Mouse (Mus musculus) heart, adult 11 months (tissue): ENCODE data around the gene Slc37a3.
"Not testable (repeated sequence)": the region's sequence is repeated elsewhere in the genome, so short reads cannot be mapped to it uniquely, and the experiment has no call there.

Experiments
- DNase-seq: peaks from one replicate; pipeline ENCODE4 v3.0.0; 2022

The Slc37a3 gene

GRCm38 (mm10) chr6:39378161-39378835 lies 823 bp upstream of the Slc37a3 start:
- not testable (repeated sequence) for DNase-seq

GRCm38 (mm10) chr6:39376775-39377174 lies 700 bp downstream of the Slc37a3 start:
- no peak for DNase-seq

GRCm38 (mm10) chr6:39373301-39373955 lies 4.0 kb downstream of the Slc37a3 start:
- no peak for DNase-seq

DNA sequence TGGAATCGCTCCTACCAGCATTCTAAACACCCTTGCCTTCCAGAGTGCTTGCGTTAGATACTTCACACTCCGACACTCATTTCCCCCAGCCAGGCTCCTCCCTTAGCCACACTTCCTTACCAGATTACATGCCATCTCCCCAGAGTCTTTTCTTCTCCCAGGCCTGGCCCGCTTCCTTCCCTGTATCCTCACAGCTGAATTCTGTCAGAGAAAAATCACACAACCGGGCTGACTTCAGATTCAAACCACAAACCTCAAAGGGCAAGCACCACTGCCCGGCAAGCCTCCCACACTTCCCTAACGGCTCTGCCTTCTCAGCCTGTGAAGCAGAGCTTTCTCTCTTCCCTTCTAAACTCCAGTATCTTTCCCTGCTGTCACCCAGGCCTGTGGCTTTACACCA lies 4.7 kb downstream of the Slc37a3 start:
- peak; percentile 99 for DNase-seq

DNA sequence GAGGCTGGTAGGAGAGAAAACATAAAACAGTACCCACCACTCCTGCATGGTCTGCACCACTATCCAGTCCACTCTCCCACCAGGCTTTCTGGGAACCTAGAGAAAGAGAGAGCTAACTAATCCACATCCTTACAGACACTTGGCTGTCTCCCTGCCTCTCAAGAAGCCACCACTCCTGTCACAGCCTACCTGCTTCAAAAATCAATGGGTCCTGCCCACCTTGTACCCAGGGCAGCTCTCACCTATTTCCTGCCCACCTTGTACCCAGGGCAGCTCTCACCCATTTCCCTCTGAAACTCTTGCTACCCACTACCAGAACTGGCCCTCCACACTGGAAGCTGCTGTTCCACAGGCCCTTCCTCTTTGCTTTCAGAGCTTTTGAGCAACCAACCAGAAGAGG lies 5.4 kb downstream of the Slc37a3 start:
- DNase-seq: peak; percentile 92

DNA sequence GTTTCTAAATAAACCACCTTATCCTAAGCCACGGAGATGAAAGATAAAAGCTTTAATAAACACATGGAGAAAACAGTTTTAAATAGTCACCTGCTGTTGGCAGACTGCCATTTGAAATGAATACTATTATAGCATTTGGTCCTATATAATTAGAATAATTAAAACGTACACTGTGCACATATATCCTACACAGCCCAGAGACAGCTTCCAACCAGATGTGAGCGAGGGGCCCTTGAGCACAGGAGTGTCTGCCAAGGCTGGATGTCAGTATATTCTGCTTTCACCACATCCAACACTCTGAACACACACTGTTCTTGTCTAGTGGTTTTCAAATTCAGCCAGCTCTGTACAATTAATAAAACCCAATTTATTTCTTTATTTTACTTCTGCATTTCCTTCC lies 7.8 kb downstream of the Slc37a3 start:
- DNase-seq: no peak

DNA sequence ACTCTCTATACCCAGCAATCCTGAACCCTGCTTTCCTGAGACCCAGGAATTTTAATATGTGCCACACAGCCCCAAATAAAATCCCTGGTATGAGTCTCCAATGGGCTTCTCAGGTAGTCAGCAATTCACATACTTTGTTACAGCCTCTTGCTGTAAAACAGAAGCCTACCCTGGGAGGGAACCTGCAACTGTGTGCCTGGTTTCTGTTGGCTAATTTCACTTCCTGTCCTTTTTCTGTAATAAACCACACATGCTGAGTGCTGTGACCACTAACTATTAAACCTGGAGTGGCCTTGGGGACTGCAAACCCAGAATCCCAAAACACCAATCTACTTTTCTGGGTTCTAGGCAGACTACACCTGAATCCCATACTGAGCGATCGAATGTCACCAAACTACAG lies 14.8 kb downstream of the Slc37a3 start:
- DNase-seq: no peak

GRCm38 (mm10) chr6:39359207-39359606 lies 18.3 kb downstream of the Slc37a3 start:
- DNase-seq: not testable (repeated sequence)

DNA sequence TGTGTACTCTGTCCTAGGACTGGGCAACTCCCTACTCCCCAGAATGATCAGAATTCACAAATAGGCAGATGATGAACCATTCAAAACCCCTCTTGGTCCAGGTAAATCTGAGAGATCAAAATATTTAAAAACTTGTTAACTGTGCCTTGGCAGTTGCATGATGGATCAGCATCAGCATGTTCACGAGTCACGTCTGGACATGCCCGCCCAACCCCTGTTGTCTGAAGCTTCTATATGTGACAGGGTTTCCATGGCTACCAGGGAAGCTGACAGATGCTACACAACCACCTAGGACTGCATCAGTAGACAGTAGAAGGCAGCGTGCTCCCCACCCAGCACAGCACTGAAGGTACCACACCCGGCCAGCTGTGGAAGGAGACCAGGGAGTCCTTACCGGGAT lies 28.5 kb downstream of the Slc37a3 start:
- DNase-seq: no peak

DNA sequence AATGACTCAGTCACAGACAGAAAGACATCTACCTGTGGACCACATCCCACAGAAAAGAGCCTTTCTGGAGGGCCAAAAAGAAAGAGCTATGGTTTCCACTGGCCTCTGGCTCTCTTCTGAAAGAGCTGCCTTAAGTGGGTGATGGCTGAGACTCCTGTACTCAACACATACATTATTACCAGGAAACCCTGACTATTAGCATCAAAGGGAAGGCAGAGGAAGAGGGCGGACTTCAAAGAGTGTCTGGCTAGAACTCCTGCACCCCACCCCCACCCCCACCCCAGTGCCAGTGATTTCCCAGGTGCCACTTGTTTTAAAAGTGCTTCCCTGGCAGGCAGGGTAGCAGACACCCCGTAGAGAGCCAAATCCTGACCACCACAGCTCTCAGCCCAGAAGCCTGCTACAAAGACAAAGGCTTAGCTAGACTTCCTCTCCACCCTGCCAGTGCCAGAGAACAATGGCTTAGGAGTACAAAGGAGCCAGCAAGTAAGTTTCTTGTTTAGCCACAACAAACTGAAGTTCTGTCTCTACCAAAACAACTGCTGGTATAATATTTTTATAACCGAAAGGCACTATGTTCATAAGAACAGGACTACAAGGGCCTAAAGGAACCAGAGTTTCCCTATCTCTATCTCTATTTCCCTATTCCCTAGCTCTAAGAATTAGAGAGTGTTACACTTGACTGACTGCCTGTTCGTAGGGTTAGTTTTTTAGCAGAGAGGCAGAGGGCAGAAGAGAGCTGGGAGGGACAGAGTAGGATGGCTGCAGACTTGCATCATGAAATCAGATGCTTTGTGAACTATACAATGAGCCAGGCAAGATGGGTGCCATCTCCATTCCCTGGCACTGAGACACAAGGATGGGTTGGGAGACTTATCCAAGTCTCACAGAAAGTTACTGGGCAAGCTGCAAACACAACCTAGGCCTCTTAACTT lies 29.3 kb downstream of the Slc37a3 start:
- DNase-seq: peak; percentile 92

DNA sequence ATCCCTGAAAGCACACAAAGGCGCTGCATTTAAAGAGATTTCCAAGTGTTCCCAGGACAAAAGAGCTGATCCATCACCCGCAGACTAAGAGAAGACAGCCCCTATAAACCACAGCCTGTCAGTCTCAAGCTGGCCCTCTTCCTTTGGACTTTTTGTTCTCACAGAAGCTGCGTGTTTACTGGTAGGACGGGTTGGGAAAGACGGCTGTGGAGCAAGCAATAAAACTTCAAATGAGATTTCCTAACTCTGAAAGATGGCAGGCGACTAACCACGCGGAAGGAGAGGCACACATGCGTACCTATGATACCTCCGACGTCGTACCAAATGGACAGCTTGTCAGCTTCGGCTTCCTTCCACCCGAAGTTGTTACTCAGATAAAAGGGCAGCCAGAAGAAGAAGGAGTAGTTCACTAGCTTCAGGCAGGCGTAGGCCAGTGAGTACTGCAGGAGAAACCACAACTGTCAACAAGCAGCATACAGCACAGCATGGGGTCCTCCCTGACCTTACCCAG lies 30.4 kb downstream of the Slc37a3 start:
- DNase-seq: no peak

GRCm38 (mm10) chr6:39345430-39345829 lies 32.0 kb downstream of the Slc37a3 start:
- no peak for DNase-seq

- peak; percentile 95 for DNase-seq
Observed at GRCm38 (mm10) chr6:39344020-39344419, 33.5 kb downstream of the Slc37a3 start.

- peak; percentile 90 for DNase-seq
Observed at GRCm38 (mm10) chr6:39341798-39342197, 35.7 kb downstream of the Slc37a3 start.

DNA sequence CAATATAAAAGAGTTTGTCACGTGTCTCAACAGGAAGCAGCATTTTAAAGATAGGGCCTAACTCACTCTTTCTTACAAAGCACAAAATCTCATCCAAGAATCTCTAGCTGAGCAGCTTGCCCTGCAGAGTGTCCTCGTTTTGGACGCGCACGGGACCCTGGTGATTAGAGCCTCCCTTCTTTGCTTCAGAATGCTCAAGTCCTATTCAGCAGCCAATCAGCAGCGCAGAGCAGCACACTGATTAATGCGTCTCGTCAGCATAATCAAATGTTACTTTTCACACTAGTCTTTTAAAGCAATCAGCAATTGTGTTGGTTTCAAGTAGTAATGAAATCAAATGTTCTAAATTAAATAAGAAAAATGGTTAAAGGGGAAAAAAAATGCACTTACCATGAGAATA lies 39.1 kb downstream of the Slc37a3 start:
- no peak for DNase-seq

GRCm38 (mm10) chr6:39334873-39335272 lies 42.6 kb downstream of the Slc37a3 start:
- DNase-seq: no peak

- DNase-seq: peak; percentile 92
Observed at GRCm38 (mm10) chr6:39334224-39334623, 43.3 kb downstream of the Slc37a3 start.

GRCm38 (mm10) chr6:39331998-39332700 lies 45.3 kb downstream of the Slc37a3 start:
- no peak for DNase-seq

DNA sequence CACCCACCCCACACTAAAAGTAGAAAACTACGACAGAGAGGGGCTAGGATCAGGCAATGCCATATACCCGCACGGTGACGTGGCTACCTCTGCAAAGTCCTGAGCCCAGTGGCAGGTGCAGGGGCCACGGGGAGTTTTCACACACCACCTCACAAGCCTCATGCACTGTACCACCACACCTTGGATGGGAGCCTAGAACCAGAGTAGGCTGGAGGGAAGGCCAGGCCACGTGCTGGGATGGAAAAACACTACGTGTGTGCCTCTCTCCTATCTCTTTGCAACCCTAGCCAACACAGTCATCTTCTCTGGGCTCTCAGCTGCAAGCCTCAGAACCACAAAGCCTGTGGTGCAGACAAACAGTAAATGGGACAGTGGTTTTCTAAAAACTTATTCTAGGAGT lies 46.5 kb downstream of the Slc37a3 start:
- DNase-seq: peak; percentile 95

DNA sequence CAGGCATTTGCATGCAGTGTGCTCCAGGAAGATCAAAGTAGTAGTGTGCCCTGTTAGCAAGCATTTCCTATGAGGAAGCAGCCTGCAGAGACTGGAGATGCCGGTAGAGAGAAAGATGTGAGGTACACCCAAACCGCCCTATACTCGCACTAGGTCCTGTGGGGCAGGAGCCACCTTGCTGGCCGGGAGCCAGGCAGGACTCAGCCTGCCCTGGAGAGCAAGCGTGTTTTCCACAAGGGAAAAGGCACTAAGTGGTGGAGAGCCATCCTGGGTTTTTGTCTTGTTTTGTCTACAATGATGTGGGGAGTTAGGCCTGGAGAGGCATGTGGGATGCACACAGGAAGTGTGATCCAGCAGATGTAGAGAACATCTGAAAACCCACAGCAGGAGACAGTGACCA lies 57.2 kb downstream of the Slc37a3 start:
- DNase-seq: peak; percentile 90

DNA sequence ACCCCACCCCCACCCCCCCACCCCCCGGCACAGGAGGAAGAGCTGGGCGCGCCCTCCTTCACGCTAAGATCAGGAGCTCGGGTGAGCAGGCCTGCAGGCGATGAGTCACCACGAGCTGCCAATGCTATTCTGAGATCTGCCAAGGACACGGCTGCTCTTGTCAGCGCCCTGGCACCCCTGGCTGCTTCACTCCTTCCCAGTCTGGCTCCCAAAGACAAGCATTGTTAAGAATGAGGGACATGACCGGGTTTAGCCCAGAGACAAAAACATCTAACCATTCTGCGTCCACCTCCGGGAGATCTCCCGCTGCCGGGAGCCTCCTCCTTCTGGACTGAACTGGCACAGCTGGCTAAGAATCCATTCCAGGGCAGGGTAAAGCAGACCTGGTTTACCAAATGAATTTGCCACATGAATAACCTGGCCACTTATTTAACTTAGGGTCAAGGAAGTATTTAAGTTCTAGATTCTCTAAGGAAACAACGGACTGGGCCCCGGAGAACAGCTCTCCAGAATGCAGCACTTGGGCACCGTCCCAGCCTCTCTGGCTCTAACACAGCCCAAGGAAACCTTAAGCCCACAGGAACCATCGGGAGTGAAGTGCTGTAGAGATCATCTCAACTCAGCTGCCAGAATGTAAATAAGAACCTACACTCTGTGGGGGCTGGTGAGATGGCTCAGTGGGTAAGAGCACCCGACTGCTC lies 58.3 kb downstream of the Slc37a3 start:
- DNase-seq: peak; percentile 98

DNA sequence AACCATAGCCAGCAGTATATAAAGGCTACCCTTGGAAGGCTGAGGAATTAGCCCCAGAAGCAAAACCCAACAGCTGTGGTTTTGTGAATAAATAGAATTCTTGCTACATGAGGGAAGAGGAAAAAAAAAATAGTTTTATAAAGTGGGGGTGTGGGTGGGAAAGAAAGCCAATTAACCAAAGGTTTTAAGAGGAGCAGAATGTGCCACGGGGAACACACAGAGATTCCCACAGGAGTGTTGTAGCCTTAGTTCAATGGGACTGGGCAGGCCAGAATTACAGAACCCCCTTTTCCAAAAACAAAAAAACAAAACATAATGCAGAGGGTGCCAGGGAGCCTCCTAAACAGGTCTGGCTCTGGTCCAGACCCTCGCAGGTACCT lies 58.9 kb downstream of the Slc37a3 start:
- DNase-seq: peak; percentile 88
